Mouse (Mus musculus): ENCODE data around the gene Loxl4. TPM values are rescaled to one million over a fixed set of nuclear protein-coding genes. Genes with fewer than 3 reads are reported as not detected.
A peak's percentile ranks its signal among the peaks of the same experiment; 100 is the strongest.

Gene Loxl4
- polyA plus RNA-seq, 1 experiment from 2014 or later = 0.05 TPM

- H3K27me3 ChIP-seq = no peaks in the 10 kb centered on the region
- H3K9me3 ChIP-seq (replicated peaks) = no peaks in the 10 kb centered on the region
- peaks cover 23% of the 10 kb centered on the region for H3K4me1 ChIP-seq (replicated peaks)
- no peak overlapping the region for H3K27ac ChIP-seq (replicated peaks)
- H3K36me3 ChIP-seq (replicated peaks) = peaks cover 62% of the 10 kb centered on the region
- WGBS (ENCODE audit: insufficient replicate concordance) = 70% methylated on average over 2 of the region's 2 CpGs
- ATAC-seq (ENCODE audit: insufficient read depth) = no peak
- H3K4me3 ChIP-seq (replicated peaks) = no peak overlapping the region
- H3K9ac ChIP-seq = no peak overlapping the region
- H3K4me2 ChIP-seq = no peak overlapping the region
These were observed 24.9 kb downstream of the Loxl4 start for GRCm38 (mm10) chr19:42587704-42588103.

GRCm38 (mm10) chr19:42584188-42584587 lies 28.4 kb downstream of the Loxl4 start:
- Histone ChIP-seq H3K9ac (no peak overlapping the region), H3K4me2 (peak overlapping the region; percentile 32; the same call in 1 of the 2 replicates), H3K27ac (replicated peaks) (peak overlapping the region; percentile 73), H3K4me1 (replicated peaks) (peaks cover 32% of the 10 kb centered on the region), H3K9me3 (replicated peaks) (no peaks in the 10 kb centered on the region), H3K36me3 (replicated peaks) (peaks cover 38% of the 10 kb centered on the region), H3K27me3 (no peaks in the 10 kb centered on the region), H3K4me3 (replicated peaks) (no peak overlapping the region)
- peak; percentile 77 for ATAC-seq (ENCODE audit: insufficient read depth)
- 52% methylated on average over 3 of the region's 3 CpGs for WGBS (ENCODE audit: insufficient replicate concordance)

GRCm38 (mm10) chr19:42583677-42584076 lies 28.9 kb downstream of the Loxl4 start:
- no peaks in the 10 kb centered on the region for H3K27me3 ChIP-seq
- peaks cover 38% of the 10 kb centered on the region for H3K36me3 ChIP-seq (replicated peaks)
- H3K27ac ChIP-seq (replicated peaks) = peak overlapping the region; percentile 73
- peaks cover 32% of the 10 kb centered on the region for H3K4me1 ChIP-seq (replicated peaks)
- H3K4me2 ChIP-seq = peak overlapping the region; percentile 32
- 47% methylated on average over 5 of the region's 5 CpGs for WGBS (ENCODE audit: insufficient replicate concordance)
- no peak overlapping the region for H3K4me3 ChIP-seq (replicated peaks)
- peak; percentile 82 for ATAC-seq (ENCODE audit: insufficient read depth)
- H3K9me3 ChIP-seq (replicated peaks) = no peaks in the 10 kb centered on the region
- H3K9ac ChIP-seq = no peak overlapping the region

GRCm38 (mm10) chr19:42582811-42583370 lies 29.7 kb downstream of the Loxl4 start:
- peak overlapping the region; percentile 32 for H3K4me2 ChIP-seq
- no peaks in the 10 kb centered on the region for H3K9me3 ChIP-seq (replicated peaks)
- H3K27ac ChIP-seq (replicated peaks) = peak overlapping the region; percentile 73
- H3K9ac ChIP-seq = no peak overlapping the region
- ATAC-seq (ENCODE audit: insufficient read depth) = peak; percentile 64
- 0 out of 2 replicates have a peak overlapping the region, but pooled peaks have one; percentile 5 for H3K4me3 ChIP-seq (replicated peaks)
- H3K36me3 ChIP-seq (replicated peaks) = peaks cover 38% of the 10 kb centered on the region
- peaks cover 32% of the 10 kb centered on the region for H3K4me1 ChIP-seq (replicated peaks)
- 64% methylated on average over 13 of the region's 13 CpGs for WGBS (ENCODE audit: insufficient replicate concordance)
- H3K27me3 ChIP-seq = no peaks in the 10 kb centered on the region

GRCm38 (mm10) chr19:42580701-42581100 lies 31.9 kb downstream of the Loxl4 start:
- Histone ChIP-seq H3K4me2 (no peak overlapping the region), H3K4me1 (replicated peaks) (peaks cover 32% of the 10 kb centered on the region), H3K27ac (replicated peaks) (no peak overlapping the region), H3K4me3 (replicated peaks) (no peak overlapping the region), H3K9me3 (replicated peaks) (no peaks in the 10 kb centered on the region), H3K27me3 (no peaks in the 10 kb centered on the region), H3K36me3 (replicated peaks) (peaks cover 29% of the 10 kb centered on the region), H3K9ac (no peak overlapping the region)
- 51% methylated on average over 4 of the region's 4 CpGs for WGBS (ENCODE audit: insufficient replicate concordance)
- no peak for ATAC-seq (ENCODE audit: insufficient read depth)

GRCm38 (mm10) chr19:42578631-42579030 lies 34.0 kb downstream of the Loxl4 start:
- H3K4me3 ChIP-seq (replicated peaks) = no peak overlapping the region
- no peaks in the 10 kb centered on the region for H3K27me3 ChIP-seq
- WGBS (ENCODE audit: insufficient replicate concordance) = 77% methylated on average over 4 of the region's 4 CpGs
- no peak overlapping the region for H3K27ac ChIP-seq (replicated peaks)
- peaks cover 11% of the 10 kb centered on the region; the same call in 1 of the 2 replicates for H3K36me3 ChIP-seq (replicated peaks)
- H3K4me2 ChIP-seq = no peak overlapping the region
- no peak for ATAC-seq (ENCODE audit: insufficient read depth)
- no peaks in the 10 kb centered on the region for H3K9me3 ChIP-seq (replicated peaks)
- H3K9ac ChIP-seq = no peak overlapping the region
- H3K4me1 ChIP-seq (replicated peaks) = peaks cover 25% of the 10 kb centered on the region

GRCm38 (mm10) chr19:42576856-42577255 lies 35.8 kb downstream of the Loxl4 start:
- 61% methylated on average over 1 of the region's 1 CpGs for WGBS (ENCODE audit: insufficient replicate concordance)
- H3K36me3 ChIP-seq (replicated peaks) = no peaks in the 10 kb centered on the region

GRCm38 (mm10) chr19:42575317-42575716 lies 37.3 kb downstream of the Loxl4 start:
- WGBS (ENCODE audit: insufficient replicate concordance) = 33% methylated on average over 2 of the region's 2 CpGs
- Histone ChIP-seq H3K9me3 (replicated peaks) (no peaks in the 10 kb centered on the region), H3K4me1 (replicated peaks) (peaks cover 6% of the 10 kb centered on the region; the same call in 1 of the 2 replicates), H3K4me3 (replicated peaks) (no peak overlapping the region), H3K36me3 (replicated peaks) (no peaks in the 10 kb centered on the region), H3K4me2 (no peak overlapping the region), H3K27me3 (no peaks in the 10 kb centered on the region), H3K9ac (no peak overlapping the region), H3K27ac (replicated peaks) (no peak overlapping the region)
- ATAC-seq (ENCODE audit: insufficient read depth) = no peak

More at GRCm38 (mm10) chr19:42576856-42577255, 35.8 kb downstream of the Loxl4 start:
- ATAC-seq (ENCODE audit: insufficient read depth) = no peak
- Histone ChIP-seq H3K4me1 (replicated peaks) (peaks cover 12% of the 10 kb centered on the region), H3K27ac (replicated peaks) (no peak overlapping the region), H3K27me3 (no peaks in the 10 kb centered on the region), H3K4me3 (replicated peaks) (no peak overlapping the region), H3K9me3 (replicated peaks) (no peaks in the 10 kb centered on the region), H3K9ac (no peak overlapping the region), H3K4me2 (no peak overlapping the region)

- H3K4me1 ChIP-seq (replicated peaks) = peaks cover 6% of the 10 kb centered on the region; the same call in 1 of the 2 replicates
These were observed 41.3 kb downstream of the Loxl4 start for GRCm38 (mm10) chr19:42571291-42571690.

GRCm38 (mm10) chr19:42569076-42569475 lies 43.5 kb downstream of the Loxl4 start:
- H3K27ac ChIP-seq (replicated peaks) = no peak overlapping the region
- no peak for ATAC-seq (ENCODE audit: insufficient read depth)
- no peaks in the 10 kb centered on the region for H3K9me3 ChIP-seq (replicated peaks)
- no peak overlapping the region for H3K4me2 ChIP-seq
- H3K27me3 ChIP-seq = no peaks in the 10 kb centered on the region
- no peak overlapping the region for H3K9ac ChIP-seq
- no peaks in the 10 kb centered on the region for H3K4me1 ChIP-seq (replicated peaks)
- 68% methylated on average over 2 of the region's 2 CpGs for WGBS (ENCODE audit: insufficient replicate concordance)
- peaks cover 12% of the 10 kb centered on the region; the same call in 1 of the 2 replicates for H3K36me3 ChIP-seq (replicated peaks)
- no peak overlapping the region for H3K4me3 ChIP-seq (replicated peaks)

More at GRCm38 (mm10) chr19:42571291-42571690, 41.3 kb downstream of the Loxl4 start:
- Histone ChIP-seq H3K4me2 (no peak overlapping the region), H3K36me3 (replicated peaks) (0 out of 2 replicates have a peak, but pooled peaks cover 7% of the 10 kb centered on the region), H3K9ac (no peak overlapping the region), H3K27ac (replicated peaks) (no peak overlapping the region), H3K4me3 (replicated peaks) (no peak overlapping the region), H3K27me3 (no peaks in the 10 kb centered on the region), H3K9me3 (replicated peaks) (no peaks in the 10 kb centered on the region)
- WGBS (ENCODE audit: insufficient replicate concordance) = 76% methylated on average over 4 of the region's 4 CpGs
- ATAC-seq (ENCODE audit: insufficient read depth) = no peak

- no peaks in the 10 kb centered on the region for H3K27me3 ChIP-seq
- ATAC-seq (ENCODE audit: insufficient read depth) = no peak
- H3K9ac ChIP-seq = no peak overlapping the region
- H3K36me3 ChIP-seq (replicated peaks) = peaks cover 28% of the 10 kb centered on the region
- no peak overlapping the region for H3K4me3 ChIP-seq (replicated peaks)
- H3K9me3 ChIP-seq (replicated peaks) = no peaks in the 10 kb centered on the region
- H3K4me1 ChIP-seq (replicated peaks) = no peaks in the 10 kb centered on the region
- no peak overlapping the region for H3K27ac ChIP-seq (replicated peaks)
- no peak overlapping the region for H3K4me2 ChIP-seq
These were observed 45.6 kb downstream of the Loxl4 start for GRCm38 (mm10) chr19:42567020-42567419.

Data from liver, embryonic 15.5 days (tissue).